Mouse (Mus musculus) heart, embryonic 13.5 days (tissue): Measurements from ENCODE around the gene Iqcf1. TPM values are rescaled to one million over a fixed set of nuclear protein-coding genes. Genes with fewer than 3 reads are reported as not detected.

Experiments used
- ATAC-seq: fragments of 200-750 bp; cut with Nextera tagmentation; 2 replicates; pipeline ENCODE4 v1.8.0; 2017; ENCODE audit warnings: moderate TSS enrichment; ENCODE audit not compliant: insufficient number of reproducible peaks, low FRiP score, low TSS enrichment; ENCODE audit errors: extremely low read depth
- H3K27ac ChIP-seq: fragments of 300-500 bp; sonication (generic); replicated peaks from 2 replicates; pipeline ENCODE4 v1.5.1; 2015; ENCODE audit warnings: moderate library complexity, mild to moderate bottlenecking, inconsistent platforms
- H3K27me3 ChIP-seq: fragments of 300-500 bp; sonication (generic); replicated peaks from 2 replicates; pipeline ENCODE4 v1.6.1; 2015; ENCODE audit warnings: mild to moderate bottlenecking, inconsistent platforms
- H3K36me3 ChIP-seq: fragments of 300-500 bp; sonication (generic); 2 replicates; pipeline ENCODE4 v1.6.1; 2015; ENCODE audit warnings: mild to moderate bottlenecking, inconsistent platforms
- H3K4me1 ChIP-seq: fragments of 300-500 bp; sonication (generic); 2 replicates; pipeline ENCODE4 v1.6.1; 2015; ENCODE audit warnings: inconsistent platforms
- H3K4me2 ChIP-seq: fragments of 300-500 bp; sonication (generic); 2 replicates; pipeline ENCODE4 v1.6.1; 2015; ENCODE audit warnings: inconsistent platforms, mild to moderate bottlenecking, moderate library complexity
- H3K4me3 ChIP-seq: fragments of 300-500 bp; sonication (generic); 2 replicates; pipeline ENCODE4 v1.5.1; 2015; ENCODE audit warnings: moderate library complexity, mild to moderate bottlenecking, inconsistent platforms
- H3K9ac ChIP-seq: fragments of 300-500 bp; sonication (generic); 2 replicates; pipeline ENCODE4 v1.6.1; 2015; ENCODE audit warnings: inconsistent platforms, mild to moderate bottlenecking, moderate library complexity
- H3K9me3 ChIP-seq: fragments of 300-500 bp; sonication (generic); 2 replicates; pipeline ENCODE4 v1.6.1; 2016; ENCODE audit warnings: inconsistent platforms
- WGBS: fragments of 180-500 bp; shearing (Covaris S2); methylation state at CpG from one replicate; pipeline ENCODE4 v1.1.7; 2015; ENCODE audit warnings: mixed read lengths; 5-methylcytosine and 5-hydroxymethylcytosine counted together
- polyA plus RNA-seq: library from polyadenylated mRNA; unstranded; fragments of >200 nt; fragmentation: Nextera tagmentation; extraction: Ambion mirVana; gene quantifications from 2 replicates; pipeline ENCODE4 v1.2.1, GENCODE M21; 2015

The Iqcf1 gene
- polyA plus RNA-seq, 1 experiment from 2014 or later, result not detected

DNA sequence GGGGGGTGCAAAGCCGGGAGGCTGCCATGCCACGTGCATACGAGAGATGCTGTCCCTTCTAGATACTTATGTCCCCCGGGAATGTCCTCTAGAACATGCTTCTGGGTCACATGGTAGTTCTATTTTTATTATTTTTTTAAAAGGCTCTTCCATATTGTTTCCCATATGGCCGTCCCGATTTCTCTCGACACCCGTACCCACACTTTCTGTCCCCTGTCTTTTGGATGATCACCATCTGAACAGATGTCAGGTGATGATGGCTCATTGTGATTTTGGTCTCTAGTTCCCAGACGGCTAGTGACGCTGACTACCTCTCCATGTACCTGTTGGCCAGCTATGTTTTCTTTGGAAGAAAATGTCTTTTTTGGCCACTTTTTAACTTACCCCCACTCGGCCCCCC is 35.2 kb downstream of the Iqcf1 start:
- Histone ChIP-seq H3K27ac (no peak overlapping the region), H3K27me3 (no peaks in the 10 kb centered on the region), H3K36me3 (no peaks in the 10 kb centered on the region), H3K4me1 (no peaks in the 10 kb centered on the region), H3K4me2 (no peak overlapping the region), H3K9me3 (no peaks in the 10 kb centered on the region), H3K9ac (no peak overlapping the region), H3K4me3 (no peak overlapping the region)
- WGBS, result 82% methylated on average over 11 of the region's 11 CpGs
- ATAC-seq, result no peak

Other genes with a start within 250 kb of the Iqcf1 start
- 26.4 and 29.9 TPM in 2 replicates for gene Poc1a, start 218.9 kb upstream of the Iqcf1 start, polyA plus RNA-seq
- gene Dusp7, start 131.3 kb upstream of the Iqcf1 start, polyA plus RNA-seq, result 8.6 and 10.4 TPM in 2 replicates
- gene Rpl29, start 70.5 kb upstream of the Iqcf1 start, polyA plus RNA-seq, result 659 and 696 TPM in 2 replicates
- gene Acy1, start 61.6 kb upstream of the Iqcf1 start, polyA plus RNA-seq, result 25.7 and 27.2 TPM in 2 replicates
- gene Abhd14b, start 52.5 kb upstream of the Iqcf1 start, polyA plus RNA-seq, result 7.4 and 7.7 TPM in 2 replicates
- gene Abhd14a, start 52.3 kb upstream of the Iqcf1 start, polyA plus RNA-seq, result 44.8 and 53.3 TPM in 2 replicates
- gene Pcbp4, start 46.7 kb upstream of the Iqcf1 start, polyA plus RNA-seq, result 82.0 and 85.0 TPM in 2 replicates
- gene Gpr62, start 34.0 kb upstream of the Iqcf1 start, polyA plus RNA-seq, result 0.19 and 0.31 TPM in 2 replicates
- gene Rrp9, start 24.0 kb upstream of the Iqcf1 start, polyA plus RNA-seq, result 29.2 and 29.7 TPM in 2 replicates
- 1.2 and 1.6 TPM in 2 replicates for gene Parp3, start 23.0 kb upstream of the Iqcf1 start, polyA plus RNA-seq
- gene Iqcf5, start 14.6 kb downstream of the Iqcf1 start, polyA plus RNA-seq, result not detected in 2 replicates
- not detected in 2 replicates for gene Iqcf3, start 61.7 kb downstream of the Iqcf1 start, polyA plus RNA-seq
- gene Iqcf4, start 71.0 kb downstream of the Iqcf1 start, polyA plus RNA-seq, result not detected in 2 replicates
- gene Iqcf6, start 126.6 kb downstream of the Iqcf1 start, polyA plus RNA-seq, result not detected in 2 replicates
- gene Grm2, start 156.1 kb downstream of the Iqcf1 start, polyA plus RNA-seq, result 0.09 TPM in 1 of 2 replicates, not detected in the other
- 34.7 and 43.2 TPM in 2 replicates for gene Tex264, start 186.0 kb downstream of the Iqcf1 start, polyA plus RNA-seq